Mouse (Mus musculus) stomach, postnatal 0 days (tissue): Measurements from ENCODE around the gene Tmc5.

Experiments
- CTCF ChIP-seq: IDR thresholded peaks from 2 replicates; pipeline ENCODE4 v1.5.1; 2016; ENCODE audit warnings: antibody characterized with exemption, low read depth, mild to moderate bottlenecking, moderate library complexity
- EP300 ChIP-seq: optimal IDR thresholded peaks from 2 replicates; pipeline ENCODE3; 2016; ENCODE audit warnings: antibody characterized with exemption

DNA sequence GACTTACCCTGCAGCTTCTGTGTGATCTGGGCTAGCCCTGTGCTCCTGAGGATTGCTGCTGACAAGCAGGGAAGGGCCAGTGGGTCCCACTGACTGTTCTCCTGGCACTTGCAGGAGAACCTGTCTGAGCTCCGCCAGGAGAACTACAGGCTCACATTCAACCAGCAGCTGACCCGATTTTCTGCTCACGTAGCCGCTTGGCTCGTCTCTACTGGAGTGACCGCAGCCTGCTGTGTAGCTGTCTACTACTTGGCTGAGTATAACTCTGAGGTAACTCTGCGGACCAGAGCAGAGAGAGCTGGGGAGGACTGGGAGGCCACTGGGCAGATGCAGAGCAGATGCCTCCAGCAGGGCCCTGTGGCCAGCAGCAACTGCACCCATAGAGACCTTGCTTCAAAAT is 52.2 kb downstream of the Tmc5 start:
- TF ChIP-seq CTCF (no peak), EP300 (no peak)
